Mouse (Mus musculus): ENCODE results near the gene Afg1l. TPM values are rescaled to one million over a fixed set of nuclear protein-coding genes. Genes with fewer than 3 reads are reported as not detected.

Afg1l gene
- polyA plus RNA-seq, 1 experiment from 2014 or later, result 7.0 TPM

GRCm38 (mm10) chr10:42355980-42356379 lies 122.4 kb downstream of the Afg1l start:
- WGBS, result 45% methylated on average over 3 of the region's 3 CpGs

DNA sequence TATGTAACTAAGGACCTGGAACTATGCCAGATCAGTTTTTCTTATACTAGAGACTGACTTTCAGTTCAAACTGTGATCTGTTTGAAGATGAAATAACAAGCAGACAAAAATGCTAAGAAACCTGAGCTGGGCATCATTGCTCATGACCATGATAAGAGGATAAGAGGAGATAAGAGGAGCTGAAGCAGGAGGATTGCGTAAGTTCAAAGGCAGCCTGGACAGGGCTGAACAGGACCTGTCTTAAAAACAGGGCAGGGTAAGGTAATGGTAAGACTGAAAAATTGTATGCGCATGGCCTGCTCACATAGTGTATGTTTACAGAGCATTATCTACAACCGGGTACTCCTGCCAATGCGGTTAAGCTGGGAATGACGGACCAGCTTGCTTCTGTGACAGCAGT lies 130.4 kb downstream of the Afg1l start:
- no peak overlapping the region for H3K4me3 ChIP-seq (replicated peaks; ENCODE audit: low read depth, low read length)
- no peak overlapping the region for H3K9ac ChIP-seq (replicated peaks; ENCODE audit: low read length)
- H3K27me3 ChIP-seq (ENCODE audit: control insufficient read depth, insufficient read depth, low read length), result no peaks in the 10 kb centered on the region
- no peaks in the 10 kb centered on the region for H3K36me3 ChIP-seq (ENCODE audit: control insufficient read depth, insufficient read depth, low read length)
- no peaks in the 10 kb centered on the region for H3K9me3 ChIP-seq (ENCODE audit: control insufficient read depth, low read length)
- H3K27ac ChIP-seq (replicated peaks; ENCODE audit: low read depth, low read length), result no peak overlapping the region
- 0 out of 2 replicates have a peak, but pooled peaks cover 3% of the 10 kb centered on the region for H3K4me1 ChIP-seq (ENCODE audit: control insufficient read depth, insufficient read depth, low read length)
- 79% methylated on average over 5 of the region's 5 CpGs for WGBS
- ATAC-seq (ENCODE audit: low FRiP score, low TSS enrichment) (no peak), DNase-seq (no peak)
- no peak overlapping the region for H3K4me2 ChIP-seq (ENCODE audit: low read length)

More at GRCm38 (mm10) chr10:42355980-42356379, 122.4 kb downstream of the Afg1l start:
- Histone ChIP-seq H3K4me1 (ENCODE audit: control insufficient read depth, insufficient read depth, low read length) (no peaks in the 10 kb centered on the region), H3K27me3 (ENCODE audit: control insufficient read depth, insufficient read depth, low read length) (no peaks in the 10 kb centered on the region), H3K4me3 (replicated peaks; ENCODE audit: low read depth, low read length) (no peak overlapping the region), H3K27ac (replicated peaks; ENCODE audit: low read depth, low read length) (no peak overlapping the region), H3K9ac (replicated peaks; ENCODE audit: low read length) (no peak overlapping the region), H3K9me3 (ENCODE audit: control insufficient read depth, low read length) (no peaks in the 10 kb centered on the region), H3K36me3 (ENCODE audit: control insufficient read depth, insufficient read depth, low read length) (no peaks in the 10 kb centered on the region), H3K4me2 (ENCODE audit: low read length) (no peak overlapping the region)
- ATAC-seq (ENCODE audit: low FRiP score, low TSS enrichment) (no peak), DNase-seq (peak; percentile 46)

GRCm38 (mm10) chr10:42347127-42347526 lies 131.2 kb downstream of the Afg1l start:
- Histone ChIP-seq H3K9ac (replicated peaks; ENCODE audit: low read length) (no peak overlapping the region), H3K9me3 (ENCODE audit: control insufficient read depth, low read length) (no peaks in the 10 kb centered on the region), H3K4me3 (replicated peaks; ENCODE audit: low read depth, low read length) (no peak overlapping the region), H3K4me2 (ENCODE audit: low read length) (no peak overlapping the region), H3K4me1 (ENCODE audit: control insufficient read depth, insufficient read depth, low read length) (0 out of 2 replicates have a peak, but pooled peaks cover 3% of the 10 kb centered on the region), H3K27me3 (ENCODE audit: control insufficient read depth, insufficient read depth, low read length) (no peaks in the 10 kb centered on the region), H3K27ac (replicated peaks; ENCODE audit: low read depth, low read length) (no peak overlapping the region), H3K36me3 (ENCODE audit: control insufficient read depth, insufficient read depth, low read length) (no peaks in the 10 kb centered on the region)
- 75% methylated on average over 5 of the region's 5 CpGs for WGBS
- DNase-seq (peak; percentile 32), ATAC-seq (ENCODE audit: low FRiP score, low TSS enrichment) (no peak)

DNA sequence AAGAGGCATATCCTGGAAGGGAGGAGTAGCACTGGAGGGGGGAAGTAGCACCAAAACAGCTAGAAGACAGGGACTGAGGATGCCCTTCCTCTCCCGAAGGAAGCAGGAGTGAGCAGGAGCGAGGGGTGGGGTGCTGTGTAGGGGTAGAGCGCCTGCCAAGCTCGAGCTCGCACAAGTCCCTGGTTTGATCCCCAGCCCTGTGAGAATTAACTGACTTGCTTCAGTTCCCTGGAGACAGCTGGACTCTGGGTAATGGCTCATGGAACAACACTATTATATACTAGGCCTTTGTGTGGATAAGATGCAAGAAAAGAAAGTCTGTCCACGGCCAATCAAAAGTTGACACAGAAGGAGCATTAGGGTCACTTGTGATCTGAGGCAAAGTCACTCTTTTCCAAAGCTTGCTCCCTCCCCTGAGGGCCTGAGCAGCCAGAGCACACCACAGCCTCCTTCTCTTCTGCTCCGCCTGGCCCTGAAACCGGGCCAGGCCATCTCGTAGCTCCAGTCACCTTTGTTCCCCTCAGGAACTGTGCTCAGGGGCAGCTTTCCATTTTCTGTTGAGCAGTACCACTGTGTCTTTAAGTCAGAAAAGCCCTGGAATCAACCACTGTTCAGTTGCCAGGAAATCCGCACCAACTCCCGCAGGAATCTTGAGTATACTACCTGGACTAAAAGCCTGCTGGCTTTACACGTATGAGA lies 132.0 kb downstream of the Afg1l start:
- Histone ChIP-seq H3K9me3 (ENCODE audit: control insufficient read depth, low read length) (no peaks in the 10 kb centered on the region), H3K27me3 (ENCODE audit: control insufficient read depth, insufficient read depth, low read length) (no peaks in the 10 kb centered on the region), H3K36me3 (ENCODE audit: control insufficient read depth, insufficient read depth, low read length) (no peaks in the 10 kb centered on the region), H3K27ac (replicated peaks; ENCODE audit: low read depth, low read length) (no peak overlapping the region), H3K4me2 (ENCODE audit: low read length) (no peak overlapping the region), H3K9ac (replicated peaks; ENCODE audit: low read length) (no peak overlapping the region), H3K4me3 (replicated peaks; ENCODE audit: low read depth, low read length) (no peak overlapping the region), H3K4me1 (ENCODE audit: control insufficient read depth, insufficient read depth, low read length) (0 out of 2 replicates have a peak, but pooled peaks cover 3% of the 10 kb centered on the region)
- ATAC-seq (ENCODE audit: low FRiP score, low TSS enrichment) (no peak), DNase-seq (peak; percentile 39)
- 28% methylated on average over 12 of the region's 12 CpGs for WGBS

- Histone ChIP-seq H3K36me3 (ENCODE audit: control insufficient read depth, insufficient read depth, low read length) (no peaks in the 10 kb centered on the region), H3K4me3 (replicated peaks; ENCODE audit: low read depth, low read length) (no peak overlapping the region), H3K4me1 (ENCODE audit: control insufficient read depth, insufficient read depth, low read length) (peaks cover 29% of the 10 kb centered on the region), H3K9me3 (ENCODE audit: control insufficient read depth, low read length) (no peaks in the 10 kb centered on the region), H3K27me3 (ENCODE audit: control insufficient read depth, insufficient read depth, low read length) (peaks cover 2% of the 10 kb centered on the region; the same call in 1 of the 2 replicates), H3K4me2 (ENCODE audit: low read length) (no peak overlapping the region), H3K9ac (replicated peaks; ENCODE audit: low read length) (no peak overlapping the region), H3K27ac (replicated peaks; ENCODE audit: low read depth, low read length) (no peak overlapping the region)
- ATAC-seq (ENCODE audit: low FRiP score, low TSS enrichment), result no peak
- 93% methylated on average over 5 of the region's 5 CpGs for WGBS
- no peak for DNase-seq
These were observed 135.7 kb downstream of the Afg1l start for GRCm38 (mm10) chr10:42342714-42343113.

DNA sequence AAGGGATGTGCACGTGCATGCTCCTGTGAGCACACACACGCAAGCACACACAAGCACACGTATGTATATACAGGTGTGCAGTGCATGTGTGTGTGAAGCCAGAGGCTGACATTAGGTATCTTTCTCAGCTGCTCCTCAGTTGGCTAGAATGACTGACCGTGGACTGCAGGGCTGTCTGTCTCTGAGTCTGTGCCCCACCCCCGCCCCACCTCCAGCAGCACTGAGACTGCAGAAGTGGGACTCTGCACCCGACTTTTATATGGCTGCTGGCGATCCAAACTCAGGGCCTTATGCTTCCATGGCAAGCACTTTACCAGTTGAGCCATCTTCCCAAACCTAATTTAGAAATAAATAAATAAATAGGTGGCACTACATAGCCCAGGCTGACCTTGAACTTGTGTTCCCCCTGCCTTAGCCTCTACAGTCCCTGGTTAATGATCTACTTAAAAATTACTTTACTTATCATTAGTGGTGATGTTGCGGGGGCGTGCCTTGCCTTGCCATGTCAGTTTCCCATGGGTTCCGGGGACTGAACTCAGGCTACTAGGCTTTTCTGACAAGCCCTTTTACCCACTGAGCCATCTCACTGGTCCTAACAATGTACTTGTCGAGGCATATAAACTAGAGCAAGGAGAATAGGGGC lies 136.4 kb downstream of the Afg1l start:
- Histone ChIP-seq H3K36me3 (ENCODE audit: control insufficient read depth, insufficient read depth, low read length) (no peaks in the 10 kb centered on the region), H3K9me3 (ENCODE audit: control insufficient read depth, low read length) (no peaks in the 10 kb centered on the region), H3K4me3 (replicated peaks; ENCODE audit: low read depth, low read length) (no peak overlapping the region), H3K27ac (replicated peaks; ENCODE audit: low read depth, low read length) (no peak overlapping the region), H3K27me3 (ENCODE audit: control insufficient read depth, insufficient read depth, low read length) (peaks cover 4% of the 10 kb centered on the region; the same call in 1 of the 2 replicates), H3K4me1 (ENCODE audit: control insufficient read depth, insufficient read depth, low read length) (peaks cover 26% of the 10 kb centered on the region), H3K4me2 (ENCODE audit: low read length) (no peak overlapping the region), H3K9ac (replicated peaks; ENCODE audit: low read length) (no peak overlapping the region)
- DNase-seq (no peak), ATAC-seq (ENCODE audit: low FRiP score, low TSS enrichment) (no peak)
- 77% methylated on average over 11 of the region's 11 CpGs for WGBS

DNA sequence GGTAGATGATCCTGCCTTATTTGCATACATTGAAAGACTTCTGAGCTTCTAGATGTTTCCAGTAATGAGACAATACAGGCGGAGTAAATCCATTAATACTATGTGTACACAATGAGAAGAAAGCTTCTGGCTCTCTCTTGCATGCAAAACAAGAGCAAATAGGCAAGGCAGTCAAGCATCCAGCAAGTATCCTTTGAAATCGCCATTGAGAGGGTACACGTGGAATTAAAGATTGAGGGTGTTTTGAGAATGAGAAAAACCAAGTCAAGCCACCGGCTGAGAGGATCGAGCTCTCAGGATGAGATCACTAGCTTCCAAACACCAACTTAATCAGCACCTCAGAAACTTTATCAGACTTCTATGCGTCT lies 138.0 kb downstream of the Afg1l start:
- ATAC-seq (ENCODE audit: low FRiP score, low TSS enrichment) (no peak), DNase-seq (peak; percentile 46)
- Histone ChIP-seq H3K4me1 (ENCODE audit: control insufficient read depth, insufficient read depth, low read length) (peaks cover 26% of the 10 kb centered on the region), H3K4me2 (ENCODE audit: low read length) (no peak overlapping the region), H3K9ac (replicated peaks; ENCODE audit: low read length) (no peak overlapping the region), H3K4me3 (replicated peaks; ENCODE audit: low read depth, low read length) (no peak overlapping the region), H3K36me3 (ENCODE audit: control insufficient read depth, insufficient read depth, low read length) (no peaks in the 10 kb centered on the region), H3K9me3 (ENCODE audit: control insufficient read depth, low read length) (no peaks in the 10 kb centered on the region), H3K27ac (replicated peaks; ENCODE audit: low read depth, low read length) (no peak overlapping the region; the same call in 1 of the 2 replicates), H3K27me3 (ENCODE audit: control insufficient read depth, insufficient read depth, low read length) (peaks cover 11% of the 10 kb centered on the region; the same call in 1 of the 2 replicates)
- WGBS, result 10% methylated on average over 6 of the region's 6 CpGs

- peak; percentile 78 for DNase-seq
- ATAC-seq (ENCODE audit: low FRiP score, low TSS enrichment), result peak; percentile 62; the same call in 1 of the 2 replicates
- Histone ChIP-seq H3K4me2 (ENCODE audit: low read length) (peak overlapping the region; percentile 14; the same call in 1 of the 2 replicates), H3K27me3 (ENCODE audit: control insufficient read depth, insufficient read depth, low read length) (peaks cover 11% of the 10 kb centered on the region; the same call in 1 of the 2 replicates), H3K9me3 (ENCODE audit: control insufficient read depth, low read length) (no peaks in the 10 kb centered on the region), H3K9ac (replicated peaks; ENCODE audit: low read length) (no peak overlapping the region), H3K36me3 (ENCODE audit: control insufficient read depth, insufficient read depth, low read length) (no peaks in the 10 kb centered on the region), H3K4me3 (replicated peaks; ENCODE audit: low read depth, low read length) (no peak overlapping the region), H3K4me1 (ENCODE audit: control insufficient read depth, insufficient read depth, low read length) (peaks cover 26% of the 10 kb centered on the region), H3K27ac (replicated peaks; ENCODE audit: low read depth, low read length) (peak overlapping the region; percentile 50)
- 14% methylated on average over 8 of the region's 8 CpGs for WGBS
These were observed 138.5 kb downstream of the Afg1l start for GRCm38 (mm10) chr10:42339773-42340425.

Data from midbrain, embryonic 14.5 days (tissue).